Mouse (Mus musculus): ENCODE data around the gene Cryba1. TPM values are rescaled to one million over a fixed set of nuclear protein-coding genes. Genes with fewer than 3 reads are reported as not detected.

Cryba1 gene
- polyA plus RNA-seq, 1 experiment = not detected

GRCm38 (mm10) chr11:77719055-77719454 lies 6.0 kb downstream of the Cryba1 start:
- DNase-seq (ENCODE audit: low read depth) = no peak

- DNase-seq (ENCODE audit: low read depth) = no peak
Measured at GRCm38 (mm10) chr11:77713736-77714135, 11.3 kb downstream of the Cryba1 start.

GRCm38 (mm10) chr11:77709039-77709438 lies 16.0 kb downstream of the Cryba1 start:
- no peak for DNase-seq (ENCODE audit: low read depth)

GRCm38 (mm10) chr11:77705920-77706319 lies 19.2 kb downstream of the Cryba1 start:
- DNase-seq (ENCODE audit: low read depth) = no peak

- no peak for DNase-seq (ENCODE audit: low read depth)
Measured at GRCm38 (mm10) chr11:77697232-77697631, 27.9 kb downstream of the Cryba1 start.

- DNase-seq (ENCODE audit: low read depth) = no peak
Measured at GRCm38 (mm10) chr11:77693026-77693425, 32.1 kb downstream of the Cryba1 start.

- no peak for DNase-seq (ENCODE audit: low read depth)
Measured at GRCm38 (mm10) chr11:77687541-77688131, 37.4 kb downstream of the Cryba1 start.

- no peak for DNase-seq (ENCODE audit: low read depth)
Measured at GRCm38 (mm10) chr11:77686841-77687540, 38.1 kb downstream of the Cryba1 start.

GRCm38 (mm10) chr11:77686346-77686840 lies 38.7 kb downstream of the Cryba1 start:
- no peak for DNase-seq (ENCODE audit: low read depth)

- peak; percentile 86 for DNase-seq (ENCODE audit: low read depth)
Measured at GRCm38 (mm10) chr11:77685383-77686265, 39.5 kb downstream of the Cryba1 start, which contains the start of gene Nufip2. Gene Nufip2 (plus strand): TSS chr11:77686155.

GRCm38 (mm10) chr11:77684896-77685295 lies 40.2 kb downstream of the Cryba1 start:
- DNase-seq (ENCODE audit: low read depth) = no peak

GRCm38 (mm10) chr11:77680018-77680417 lies 45.1 kb downstream of the Cryba1 start:
- DNase-seq (ENCODE audit: low read depth) = no peak

- no peak for DNase-seq (ENCODE audit: low read depth)
Measured at GRCm38 (mm10) chr11:77673428-77673991, 51.6 kb downstream of the Cryba1 start.

GRCm38 (mm10) chr11:77672746-77673145 lies 52.3 kb downstream of the Cryba1 start:
- no peak for DNase-seq (ENCODE audit: low read depth)

Other genes starting within 250 kb of the Cryba1 start
- gene Ankrd13b, start 235.6 kb downstream of the Cryba1 start, polyA plus RNA-seq (2012; rRNA removed) = 11.7 and 11.8 TPM in 2 replicates
- gene Git1, start 231.7 kb downstream of the Cryba1 start, polyA plus RNA-seq (2012; rRNA removed) = 55.4 and 69.2 TPM in 2 replicates
- 21.7 and 34.2 TPM in 2 replicates for gene Abhd15, start 210.2 kb downstream of the Cryba1 start, polyA plus RNA-seq (2012; rRNA removed)
- gene Trp53i13, start 209.3 kb downstream of the Cryba1 start, polyA plus RNA-seq (2012; rRNA removed) = 20.1 and 20.4 TPM in 2 replicates
- gene Gm10392, start 206.1 kb downstream of the Cryba1 start, polyA plus RNA-seq (2012; rRNA removed) = not detected in 2 replicates
- 7.6 and 9.8 TPM in 2 replicates for gene Taok1, start 117.5 kb downstream of the Cryba1 start, polyA plus RNA-seq (2012; rRNA removed)
- 10.4 and 11.1 TPM in 2 replicates for gene Nufip2, start 39.1 kb downstream of the Cryba1 start, polyA plus RNA-seq (2012; rRNA removed)
- 23.5 and 24.5 TPM in 2 replicates for gene Myo18a, start 38.0 kb upstream of the Cryba1 start, polyA plus RNA-seq (2012; rRNA removed)
- gene Gm10277, start 62.5 kb upstream of the Cryba1 start, polyA plus RNA-seq (2012; rRNA removed) = 0.07 TPM in 1 of 2 replicates, not detected in the other
- 7.4 and 9.6 TPM in 2 replicates for gene Pipox, start 168.8 kb upstream of the Cryba1 start, polyA plus RNA-seq (2012; rRNA removed)
- 1.2 and 1.3 TPM in 2 replicates for gene Sez6, start 205.5 kb upstream of the Cryba1 start, polyA plus RNA-seq (2012; rRNA removed)